Mouse (Mus musculus): ENCODE measurements at regions not wholly inside any gene's neighbourhood (a gene's known extent, or its start where the extent isn't known, plus 50 kb on each side); places are given as distances from the start of the nearest gene placed in this dataset.

- in situ Hi-C loops (cut with MboI; ENCODE audit: low sequenced_read_pairs in 2 of 2, unreplicated experiment in 2 of 2): no loop called here
- H3K4me3 ChIP-seq (ENCODE audit: insufficient read depth in 1 of 2, low read depth in 1 of 2, low read length in 2 of 2, poor library complexity in 1 of 2, severe bottlenecking in 1 of 2): no peak overlapping the region
- H3K4me1 ChIP-seq (ENCODE audit: control insufficient read depth in 2 of 2, insufficient read depth in 2 of 2, low read length in 2 of 2, poor library complexity in 1 of 2): no peaks in the 10 kb centered on the region
- H3K9ac ChIP-seq (ENCODE audit: insufficient read depth, low read depth, low read length, poor library complexity, severe bottlenecking): no peak overlapping the region
- DNase-seq (ENCODE audit: low read depth, low spot score): no peak
- no peak overlapping the region for H3K27ac ChIP-seq (ENCODE audit: insufficient read depth, low read depth, low read length, poor library complexity, severe bottlenecking)
- no peaks in the 10 kb centered on the region for H3K9me3 ChIP-seq (ENCODE audit: control insufficient read depth, insufficient read depth, low read depth, low read length)
- H3K36me3 ChIP-seq (ENCODE audit: control insufficient read depth, insufficient read depth, low read length, poor library complexity, severe bottlenecking): no peaks in the 10 kb centered on the region
- no peak for TF ChIP-seq ZC3H11A (IDR thresholded peaks at IDR 0.05; ENCODE audit: borderline replicate concordance, low read depth, low read length)
- no peak for TF ChIP-seq HCFC1 (IDR thresholded peaks at IDR 0.05; ENCODE audit: borderline replicate concordance, insufficient read depth, low read length)
- no peak for TF ChIP-seq MAFK (IDR thresholded peaks at IDR 0.05; ENCODE audit: insufficient read depth, low read depth, low read length)
- no peak for TF ChIP-seq ZNF384 (IDR thresholded peaks at IDR 0.05; ENCODE audit: low read depth, low read length)
- TF ChIP-seq CHD2 (IDR thresholded peaks at IDR 0.05; ENCODE audit: low read depth, low read length): no peak
Measured at GRCm38 (mm10) chr1:137631546-137631945, 544.0 kb downstream of the Ptprc start.

- TF ChIP-seq ZNF384 (IDR thresholded peaks at IDR 0.05; ENCODE audit: low read depth, low read length) (no peak), CHD2 (IDR thresholded peaks at IDR 0.05; ENCODE audit: low read depth, low read length) (no peak), ZC3H11A (IDR thresholded peaks at IDR 0.05; ENCODE audit: borderline replicate concordance, low read depth, low read length) (no peak), HCFC1 (IDR thresholded peaks at IDR 0.05; ENCODE audit: borderline replicate concordance, insufficient read depth, low read length) (no peak), MAFK (IDR thresholded peaks at IDR 0.05; ENCODE audit: insufficient read depth, low read depth, low read length) (no peak)
- in situ Hi-C loops (cut with MboI; ENCODE audit: low sequenced_read_pairs in 2 of 2, unreplicated experiment in 2 of 2): no loop called here
- no peak for DNase-seq (ENCODE audit: low read depth, low spot score)
Measured at GRCm38 (mm10) chr1:137620672-137621071, 554.8 kb downstream of the Ptprc start.

GRCm38 (mm10) chr1:137618231-137618630, 557.3 kb downstream of the Ptprc start:
- no peak for DNase-seq (ENCODE audit: low read depth, low spot score)
- H3K9ac ChIP-seq (ENCODE audit: insufficient read depth, low read depth, low read length, poor library complexity, severe bottlenecking): no peak overlapping the region
- no peak overlapping the region for H3K27ac ChIP-seq (ENCODE audit: insufficient read depth, low read depth, low read length, poor library complexity, severe bottlenecking)
- H3K9me3 ChIP-seq (ENCODE audit: control insufficient read depth, insufficient read depth, low read depth, low read length): no peaks in the 10 kb centered on the region
- TF ChIP-seq HCFC1 (IDR thresholded peaks at IDR 0.05; ENCODE audit: borderline replicate concordance, insufficient read depth, low read length): no peak
- TF ChIP-seq MAFK (IDR thresholded peaks at IDR 0.05; ENCODE audit: insufficient read depth, low read depth, low read length): no peak
- TF ChIP-seq CHD2 (IDR thresholded peaks at IDR 0.05; ENCODE audit: low read depth, low read length): no peak
- no peak for TF ChIP-seq ZNF384 (IDR thresholded peaks at IDR 0.05; ENCODE audit: low read depth, low read length)
- no peak for TF ChIP-seq ZC3H11A (IDR thresholded peaks at IDR 0.05; ENCODE audit: borderline replicate concordance, low read depth, low read length)
- no peak overlapping the region for H3K4me3 ChIP-seq (ENCODE audit: insufficient read depth in 1 of 2, low read depth in 1 of 2, low read length in 2 of 2, poor library complexity in 1 of 2, severe bottlenecking in 1 of 2)
- no peaks in the 10 kb centered on the region for H3K4me1 ChIP-seq (ENCODE audit: control insufficient read depth in 2 of 2, insufficient read depth in 2 of 2, low read length in 2 of 2, poor library complexity in 1 of 2)
- no peaks in the 10 kb centered on the region for H3K36me3 ChIP-seq (ENCODE audit: control insufficient read depth, insufficient read depth, low read length, poor library complexity, severe bottlenecking)
- in situ Hi-C loops (cut with MboI; ENCODE audit: low sequenced_read_pairs in 2 of 2, unreplicated experiment in 2 of 2): no loop called here

More at GRCm38 (mm10) chr1:137620672-137621071, 554.8 kb downstream of the Ptprc start:
- Histone ChIP-seq H3K4me1 (ENCODE audit: control insufficient read depth in 2 of 2, insufficient read depth in 2 of 2, low read length in 2 of 2, poor library complexity in 1 of 2) (no peaks in the 10 kb centered on the region), H3K4me3 (ENCODE audit: insufficient read depth in 1 of 2, low read depth in 1 of 2, low read length in 2 of 2, poor library complexity in 1 of 2, severe bottlenecking in 1 of 2) (no peak overlapping the region), H3K27ac (ENCODE audit: insufficient read depth, low read depth, low read length, poor library complexity, severe bottlenecking) (no peak overlapping the region), H3K36me3 (ENCODE audit: control insufficient read depth, insufficient read depth, low read length, poor library complexity, severe bottlenecking) (no peaks in the 10 kb centered on the region), H3K9me3 (ENCODE audit: control insufficient read depth, insufficient read depth, low read depth, low read length) (no peaks in the 10 kb centered on the region), H3K9ac (ENCODE audit: insufficient read depth, low read depth, low read length, poor library complexity, severe bottlenecking) (no peak overlapping the region)

GRCm38 (mm10) chr1:137617513-137617912, 558.0 kb downstream of the Ptprc start:
- no peak overlapping the region for H3K9ac ChIP-seq (ENCODE audit: insufficient read depth, low read depth, low read length, poor library complexity, severe bottlenecking)
- H3K4me1 ChIP-seq (ENCODE audit: control insufficient read depth in 2 of 2, insufficient read depth in 2 of 2, low read length in 2 of 2, poor library complexity in 1 of 2): no peaks in the 10 kb centered on the region
- H3K9me3 ChIP-seq (ENCODE audit: control insufficient read depth, insufficient read depth, low read depth, low read length): no peaks in the 10 kb centered on the region
- in situ Hi-C loops (cut with MboI; ENCODE audit: low sequenced_read_pairs in 2 of 2, unreplicated experiment in 2 of 2): no loop called here
- TF ChIP-seq ZNF384 (IDR thresholded peaks at IDR 0.05; ENCODE audit: low read depth, low read length) (no peak), HCFC1 (IDR thresholded peaks at IDR 0.05; ENCODE audit: borderline replicate concordance, insufficient read depth, low read length) (no peak), ZC3H11A (IDR thresholded peaks at IDR 0.05; ENCODE audit: borderline replicate concordance, low read depth, low read length) (no peak), MAFK (IDR thresholded peaks at IDR 0.05; ENCODE audit: insufficient read depth, low read depth, low read length) (no peak), CHD2 (IDR thresholded peaks at IDR 0.05; ENCODE audit: low read depth, low read length) (no peak)
- no peaks in the 10 kb centered on the region for H3K36me3 ChIP-seq (ENCODE audit: control insufficient read depth, insufficient read depth, low read length, poor library complexity, severe bottlenecking)
- H3K27ac ChIP-seq (ENCODE audit: insufficient read depth, low read depth, low read length, poor library complexity, severe bottlenecking): no peak overlapping the region
- no peak overlapping the region for H3K4me3 ChIP-seq (ENCODE audit: insufficient read depth in 1 of 2, low read depth in 1 of 2, low read length in 2 of 2, poor library complexity in 1 of 2, severe bottlenecking in 1 of 2)
- no peak for DNase-seq (ENCODE audit: low read depth, low spot score)

- Histone ChIP-seq H3K27ac (ENCODE audit: insufficient read depth, low read depth, low read length, poor library complexity, severe bottlenecking) (no peak overlapping the region), H3K4me3 (ENCODE audit: insufficient read depth in 1 of 2, low read depth in 1 of 2, low read length in 2 of 2, poor library complexity in 1 of 2, severe bottlenecking in 1 of 2) (no peak overlapping the region), H3K9ac (ENCODE audit: insufficient read depth, low read depth, low read length, poor library complexity, severe bottlenecking) (no peak overlapping the region), H3K9me3 (ENCODE audit: control insufficient read depth, insufficient read depth, low read depth, low read length) (no peaks in the 10 kb centered on the region), H3K4me1 (ENCODE audit: control insufficient read depth in 2 of 2, insufficient read depth in 2 of 2, low read length in 2 of 2, poor library complexity in 1 of 2) (no peaks in the 10 kb centered on the region), H3K36me3 (ENCODE audit: control insufficient read depth, insufficient read depth, low read length, poor library complexity, severe bottlenecking) (no peaks in the 10 kb centered on the region)
- DNase-seq (ENCODE audit: low read depth, low spot score): no peak
- in situ Hi-C loops (cut with MboI; ENCODE audit: low sequenced_read_pairs in 2 of 2, unreplicated experiment in 2 of 2): no loop called here
- no peak for TF ChIP-seq HCFC1 (IDR thresholded peaks at IDR 0.05; ENCODE audit: borderline replicate concordance, insufficient read depth, low read length)
- no peak for TF ChIP-seq ZC3H11A (IDR thresholded peaks at IDR 0.05; ENCODE audit: borderline replicate concordance, low read depth, low read length)
- TF ChIP-seq MAFK (IDR thresholded peaks at IDR 0.05; ENCODE audit: insufficient read depth, low read depth, low read length): no peak
- TF ChIP-seq CHD2 (IDR thresholded peaks at IDR 0.05; ENCODE audit: low read depth, low read length): no peak
- TF ChIP-seq ZNF384 (IDR thresholded peaks at IDR 0.05; ENCODE audit: low read depth, low read length): no peak
Measured at GRCm38 (mm10) chr1:137606716-137607115, 568.8 kb downstream of the Ptprc start.

All from ES-E14 (cell line).